ENCODE assay signal across 21 mouse cellular contexts in the genomic region with DNA sequence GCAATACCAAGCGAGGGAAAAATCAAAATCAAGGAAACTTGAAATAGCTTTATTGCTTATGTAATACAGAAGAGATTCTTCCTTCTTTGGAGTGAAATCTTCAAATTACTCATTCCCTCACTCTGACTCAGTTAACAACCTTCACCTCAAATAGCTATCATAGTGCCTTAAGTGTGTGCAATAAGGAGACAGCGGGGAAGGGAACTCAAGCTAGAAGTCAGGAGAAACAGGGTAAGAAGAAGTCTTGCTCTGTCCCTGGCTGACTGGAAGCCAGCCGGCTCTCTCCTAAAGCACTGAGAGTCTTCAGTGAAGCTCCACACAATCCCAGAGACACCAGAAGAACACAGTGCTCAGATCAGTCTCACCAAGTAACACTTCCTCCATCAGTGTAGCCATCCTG. TPM values are rescaled to one million over a fixed set of nuclear protein-coding genes. Genes with fewer than 3 reads are reported as not detected.
DNase-seq lines count a peak whose midpoint lies in the region; ATAC-seq and TF ChIP-seq lines count a peak whose summit lies in the region.
"Had no signal": no experiment of that assay in that cellular context is flagged by ENCODE, and none has a peak within 500 bp of the region (broad histone marks: within the 10 kb centered on the region; RNA-seq: fewer than 3 reads in every experiment).

No protein-coding gene starts in this region.

- TF ChIP-seq POLR2A in olfactory bulb, adult 2 months (IDR thresholded peaks at IDR 0.05; ENCODE audit: insufficient read depth, low read depth, low read length): no peak

- peak overlapping the region; percentile 88 for H3K27ac ChIP-seq in left cerebral cortex, adult 2 months
- 0 out of 2 replicates have a peak overlapping the region, but pooled peaks have one; percentile 10 for H3K27ac ChIP-seq in olfactory bulb, adult 2 months (ENCODE audit: insufficient read depth, low read depth, low read length)
- H3K27ac ChIP-seq: embryonic facial prominence, embryonic 12.5 days; forebrain, embryonic 13.5 days; heart, adult 2 months; heart, embryonic 13.5 days; hindbrain, embryonic 15.5 days had no signal

- POLR2A ChIA-PET in Patski (lab: Charles Lee): no interaction called here

- peaks cover 5% of the 10 kb centered on the region for H3K4me1 ChIP-seq in olfactory bulb, adult 2 months (ENCODE audit: control insufficient read depth, insufficient read depth, low read length)
- H3K4me1 ChIP-seq: embryonic facial prominence, embryonic 12.5 days; heart, embryonic 13.5 days; hindbrain, embryonic 15.5 days had no signal

- no peak overlapping the region for H3K4me3 ChIP-seq in left cerebral cortex, adult 2 months
- no peak overlapping the region for H3K4me3 ChIP-seq in olfactory bulb, adult 2 months (ENCODE audit: insufficient read depth, low read depth, low read length)
- H3K4me3 ChIP-seq: embryonic facial prominence, embryonic 12.5 days; forebrain, embryonic 13.5 days; heart, adult 2 months; heart, embryonic 13.5 days; hindbrain, embryonic 15.5 days had no signal

- no peak for TF ChIP-seq CTCF in left cerebral cortex, adult 2 months (IDR thresholded peaks at IDR 0.05)
- no peak for TF ChIP-seq CTCF in Patski (IDR thresholded peaks at IDR 0.05)
- no peak for TF ChIP-seq CTCF in olfactory bulb, adult 2 months (IDR thresholded peaks at IDR 0.05; ENCODE audit: insufficient read depth, low read depth, low read length)

- intact Hi-C loops in left cerebral cortex, adult 2 months (cut with DNase I): no loop called here
- intact Hi-C loops in left cerebral cortex, postnatal 4 days (cut with DNase I): no loop called here

- CTCF ChIA-PET in Patski (lab: Charles Lee): interaction anchor here (1.3 to 1.5 kb wide), 2 partner anchors 10 to 13 kb away, joined by 3 to 4 read pairs; no protein-coding TSS in a partner anchor

- in situ Hi-C loops in Patski (cut with MboI; ENCODE audit: low pct_unique_long_range_greater_than_20kb): no loop called here

- no peak for DNase-seq in left cerebral cortex, adult 2 months (ENCODE audit: extremely low spot score in 1 of 2, low spot score in 2 of 2)
- no peak for DNase-seq in left cerebral cortex, postnatal 4 days
- peak; percentile 49 for DNase-seq in 416B (ENCODE audit: low read depth)
- DNase-seq in Patski (ENCODE audit: low read depth, low spot score): no peak
- DNase-seq in urinary bladder, adult 18-20 months (ENCODE audit: low spot score in 2 of 2): no peak
- no peak for DNase-seq in urinary bladder, postnatal 10 days (ENCODE audit: low spot score)
- DNase-seq: adrenal gland, adult 8-10 months; adrenal gland, postnatal 36 days; cerebellum, adult 11 months; cerebellum, adult 8-10 months; cerebellum, postnatal 14 days; gastrocnemius, postnatal 10 days; heart, adult 2 months; heart, postnatal 36 days had no signal

- no peaks in the 10 kb centered on the region for H3K27me3 ChIP-seq in Patski
- H3K27me3 ChIP-seq: embryonic facial prominence, embryonic 12.5 days; forebrain, embryonic 13.5 days; heart, embryonic 13.5 days; hindbrain, embryonic 15.5 days had no signal

- ATAC-seq in Patski: peak; percentile 17
- ATAC-seq: forebrain, embryonic 13.5 days; inflammation-experienced regulatory T-cells, adult 6 months; intestine, postnatal 0 days had no signal

- 69% methylated on average over 3 of the region's 3 CpGs for WGBS in olfactory bulb, adult 2 months

RNA-seq across cellular contexts. Expression of a gene that starts 43.3 kb away (rescaled TPM):
- total RNA-seq in left cerebral cortex, adult 2 months (2021): 100 to 1,000 TPM; 158 to 173 TPM
- total RNA-seq in left cerebral cortex, postnatal 4 days (2021): 100 to 1,000 TPM in 1 of 2 experiments, 10 to 100 TPM in 1; 97.3 to 103 TPM
- 30.3 TPM for polyA plus RNA-seq in Patski (2021)
- polyA plus RNA-seq in olfactory bulb, adult 2 months (2012; ENCODE audit: insufficient read depth, insufficient read length, low replicate concordance, missing spikeins): not detected in 2 replicates
